Mouse (Mus musculus) thymus, adult 18-20 months (tissue): ENCODE results near the gene Mfsd12.

ENCODE experiments used
- DNase-seq, 2 experiments: peaks; one replicate each; pipeline ENCODE4 v3.0.0; 2022; ENCODE audit warnings: mixed read lengths in 2 of 2

Mfsd12 gene

DNA sequence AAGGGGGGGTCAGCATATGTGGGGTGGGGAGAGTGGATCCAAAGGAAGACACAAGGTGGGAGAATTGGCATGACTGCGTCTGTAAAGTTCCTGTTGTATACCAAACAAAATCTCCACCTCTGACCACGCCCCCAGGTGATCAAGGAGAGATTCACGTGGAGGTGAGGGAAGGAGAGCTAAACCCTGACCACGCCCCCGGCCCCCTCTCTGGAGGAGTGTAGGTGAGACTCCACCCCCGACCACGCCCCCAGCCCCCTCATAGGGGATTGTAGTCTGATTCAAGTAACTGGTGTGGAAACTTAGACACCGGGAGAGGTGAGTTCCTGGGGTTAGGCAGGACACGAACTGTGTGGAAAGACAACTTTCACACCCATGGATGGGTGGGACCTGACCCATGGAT lies 46.8 kb downstream of the Mfsd12 start:
- no peak for DNase-seq

DNA sequence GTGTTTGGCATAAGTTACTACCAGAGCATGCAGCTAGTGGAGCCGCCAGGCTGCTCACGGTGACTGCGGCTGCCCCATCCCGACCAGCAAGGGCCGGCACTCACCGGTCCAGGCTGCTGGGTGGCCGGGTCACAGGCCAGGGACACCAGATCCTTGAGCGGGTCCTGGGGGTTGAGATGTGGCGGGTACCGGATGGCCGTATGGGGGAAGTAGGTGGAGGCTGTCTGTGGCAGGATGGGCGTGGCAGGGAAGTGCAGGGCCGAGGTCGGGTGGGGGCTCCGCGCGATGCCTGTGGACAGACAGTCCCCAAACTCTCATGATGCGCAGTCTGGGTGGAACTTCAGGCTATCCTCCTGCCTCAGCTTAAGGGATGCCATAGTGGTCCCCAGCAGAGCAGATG lies 47.4 kb downstream of the Mfsd12 start:
- no peak for DNase-seq

DNA sequence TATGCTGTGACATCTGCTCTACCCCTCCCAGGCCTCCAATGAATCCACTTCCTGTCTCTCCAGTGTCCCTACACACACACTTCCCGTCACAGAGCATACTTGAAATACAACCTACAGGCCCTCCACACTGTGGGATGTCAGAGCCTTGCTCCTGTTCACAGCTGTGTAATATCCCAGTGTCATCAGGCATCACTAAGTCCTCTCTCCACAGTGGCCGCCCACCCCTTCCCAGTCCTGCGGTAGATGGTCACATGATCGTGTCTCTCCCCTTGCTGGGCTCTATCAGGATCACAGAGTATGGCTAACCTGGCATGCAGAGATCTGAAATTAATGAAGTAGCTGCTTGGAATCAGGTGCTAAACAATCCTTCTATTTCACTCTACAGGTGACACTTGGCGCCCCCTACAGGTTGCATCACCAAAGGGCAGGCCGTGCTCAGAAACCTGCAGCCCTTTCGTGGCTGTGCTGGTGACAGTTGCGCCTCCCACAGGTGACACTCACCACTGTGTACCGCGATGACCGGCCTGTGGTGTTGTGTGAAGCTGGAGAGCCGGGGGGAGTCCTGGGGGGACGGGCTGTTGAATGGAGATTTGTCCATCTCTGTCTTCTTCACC lies 48.4 kb downstream of the Mfsd12 start:
- no peak for DNase-seq

DNA sequence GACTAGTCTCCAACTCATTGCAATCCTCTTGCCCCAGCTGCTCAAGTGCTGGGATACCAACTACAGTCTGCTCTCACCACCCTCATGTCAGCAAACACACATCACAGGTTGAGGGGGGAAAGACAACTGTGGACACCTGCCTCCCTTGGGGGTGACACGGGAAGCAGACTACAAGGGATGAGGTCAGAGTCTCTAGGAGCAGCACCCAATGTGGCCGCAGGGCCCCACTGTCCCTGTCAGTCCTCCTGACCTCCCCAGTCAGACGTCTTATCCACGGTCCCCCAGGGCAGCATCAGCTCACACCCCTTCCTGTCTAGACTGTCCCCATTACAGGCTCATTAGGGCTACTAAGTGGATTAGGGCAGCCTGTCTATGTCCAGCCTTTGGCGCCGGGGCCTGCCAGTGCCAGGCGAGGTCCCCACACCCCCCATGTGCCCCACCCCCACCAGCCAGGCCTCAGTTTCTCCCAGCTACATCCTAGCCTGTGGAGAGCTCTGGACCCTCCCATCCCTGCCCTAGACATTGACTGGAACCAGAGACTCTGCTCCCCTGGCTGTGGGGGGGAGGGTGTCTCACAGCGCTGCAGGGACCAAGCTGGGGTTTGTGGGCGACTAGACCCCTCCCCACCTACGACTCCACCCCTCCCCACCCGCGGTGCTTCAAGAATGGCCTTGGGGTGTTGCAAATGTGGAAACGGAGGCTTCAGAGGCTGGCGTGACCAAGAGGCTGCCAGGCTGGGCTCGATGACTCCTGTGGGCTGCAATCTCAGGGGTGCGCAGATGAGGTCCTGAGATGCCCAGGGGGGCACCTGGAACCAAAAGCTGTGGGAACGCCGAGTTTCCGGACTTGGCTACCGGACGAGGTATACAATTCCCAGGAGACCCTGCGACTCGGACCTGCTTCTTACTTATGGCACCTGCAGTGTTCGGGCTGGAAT lies 49.5 kb downstream of the Mfsd12 start:
- no peak for DNase-seq

DNA sequence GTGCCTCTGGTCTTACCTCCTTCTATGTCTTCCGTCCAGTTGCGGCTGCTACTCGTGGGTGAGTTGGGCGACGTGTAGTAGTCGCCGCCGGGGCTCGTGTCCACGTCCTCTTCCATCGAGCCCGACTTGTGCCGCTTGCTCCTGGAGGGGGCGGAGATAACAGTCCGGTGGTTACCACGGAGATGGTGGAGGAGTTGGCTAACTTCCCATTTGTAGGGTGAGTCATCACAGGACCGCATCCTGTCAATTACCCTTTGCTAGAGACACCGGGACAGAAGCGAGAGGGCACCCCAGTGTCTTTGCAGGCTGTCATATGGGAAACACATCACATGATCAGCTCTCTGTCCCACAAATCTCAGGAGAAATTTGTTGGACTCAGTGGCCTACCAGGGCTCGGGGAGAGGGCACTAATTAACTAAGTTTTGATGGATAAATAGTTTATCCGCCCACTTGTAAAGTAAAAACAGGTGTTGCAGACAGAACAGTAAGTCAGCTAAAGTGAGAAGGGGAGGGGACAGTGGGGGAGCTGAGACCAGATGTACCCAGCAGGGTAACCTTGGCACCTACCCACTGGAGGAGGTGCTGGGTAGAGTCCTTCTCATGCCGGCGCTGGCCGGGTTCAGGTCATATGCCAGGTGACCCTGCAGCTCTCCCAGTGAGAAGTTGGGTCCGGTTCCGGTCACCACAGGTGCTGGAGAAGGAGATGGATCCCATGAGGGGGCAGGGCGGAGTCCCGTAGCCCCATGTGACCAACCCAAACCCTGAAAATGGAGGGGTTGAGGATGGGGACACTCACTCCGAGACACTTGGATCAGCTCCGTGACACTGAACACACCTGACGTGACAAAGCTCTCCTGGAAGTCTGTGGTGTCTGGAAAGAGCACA lies 50.5 kb downstream of the Mfsd12 start:
- no peak for DNase-seq

DNA sequence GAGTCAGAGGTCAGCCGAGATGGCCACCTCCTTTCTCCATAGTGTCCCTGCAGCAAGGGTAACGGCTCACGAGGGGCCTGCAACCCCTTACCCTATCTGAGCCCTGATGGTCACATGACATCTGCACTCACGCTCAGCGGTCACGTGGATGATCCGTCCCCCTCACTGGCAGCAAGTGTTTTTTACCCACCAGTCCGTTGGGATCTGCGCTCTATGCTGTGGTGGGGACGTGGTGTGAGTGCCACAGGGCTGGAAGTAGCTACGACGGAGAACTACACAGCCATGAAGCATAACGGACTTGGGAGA lies 51.1 kb downstream of the Mfsd12 start:
- no peak for DNase-seq

DNA sequence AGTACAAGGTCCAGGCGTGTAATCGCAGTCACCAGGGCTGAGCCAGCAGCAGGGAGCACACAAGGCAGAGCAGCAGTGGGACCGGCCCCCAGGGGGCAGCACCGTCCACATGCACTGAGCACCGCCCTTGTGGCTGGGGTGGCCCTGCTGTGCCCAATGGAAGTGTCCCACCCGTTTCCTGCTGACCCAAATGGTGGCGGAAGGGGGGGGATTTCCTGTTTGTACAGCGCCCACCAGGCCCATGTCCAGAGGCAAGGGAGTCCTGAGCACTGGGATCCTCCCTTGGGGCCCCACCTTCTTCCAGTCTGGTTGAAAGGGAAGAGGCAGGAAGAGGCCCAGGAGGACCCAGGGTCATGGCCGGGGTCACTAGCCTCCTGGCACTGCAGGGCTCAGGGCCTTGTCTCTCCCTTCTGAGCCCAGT lies 51.6 kb downstream of the Mfsd12 start:
- no peak for DNase-seq

DNA sequence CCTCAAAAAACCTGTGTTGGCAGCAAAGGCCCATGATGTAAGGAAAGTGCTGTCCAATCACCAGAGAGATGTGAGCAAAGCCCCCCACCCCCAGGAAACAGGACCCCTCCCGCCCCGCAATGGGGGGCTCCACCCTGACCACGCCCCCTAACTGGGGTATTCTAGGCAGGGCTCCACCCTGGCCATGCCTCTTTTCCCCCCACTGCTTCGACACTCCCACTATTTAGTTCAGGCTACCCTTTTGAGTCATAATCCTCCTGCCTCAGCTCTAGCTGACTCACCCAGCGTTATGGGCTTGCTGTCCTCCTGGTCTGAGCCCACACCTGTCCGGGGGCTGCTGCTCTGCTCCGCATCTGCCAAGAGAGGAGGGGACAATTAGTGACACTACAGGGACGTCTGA lies 52.0 kb downstream of the Mfsd12 start:
- no peak for DNase-seq

DNA sequence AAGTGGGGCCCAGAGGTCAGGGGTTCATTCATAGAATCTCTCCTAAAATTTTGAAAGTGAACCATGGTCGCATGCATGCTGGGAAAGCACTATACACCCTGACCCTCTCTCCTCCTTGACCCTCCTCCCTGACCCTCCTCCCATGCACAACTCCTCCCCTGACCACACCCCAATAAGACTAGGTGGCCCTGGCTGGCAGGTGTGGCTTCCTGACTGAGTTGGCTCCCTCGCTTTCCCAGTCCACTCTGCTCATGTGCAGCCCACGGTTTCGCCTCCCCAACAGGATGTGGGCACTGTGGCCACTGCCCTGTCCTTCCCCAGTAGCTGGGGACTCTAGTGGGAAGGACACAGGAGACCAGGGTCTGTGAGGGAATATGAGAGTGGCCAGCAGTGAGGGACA lies 53.1 kb downstream of the Mfsd12 start:
- DNase-seq, result no peak

DNA sequence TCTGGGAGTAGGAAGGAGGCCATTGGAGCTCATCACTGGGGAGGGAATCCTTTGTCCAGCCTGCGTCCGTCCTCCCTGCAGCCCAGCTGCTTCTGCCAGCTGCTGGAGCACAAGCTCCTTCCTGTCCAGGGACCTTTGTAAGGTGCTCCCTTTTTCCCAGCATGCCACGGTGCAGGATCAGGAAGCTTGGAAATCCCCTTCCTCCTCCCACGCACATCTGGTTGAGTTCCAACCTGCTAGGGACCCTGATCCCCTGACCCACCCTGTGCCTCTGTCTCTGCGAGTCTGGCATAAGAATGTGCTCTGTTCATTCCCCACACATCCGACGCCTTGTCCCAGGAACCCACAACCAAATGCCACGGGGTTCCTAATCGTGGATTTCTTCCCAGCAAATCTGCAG lies 53.7 kb downstream of the Mfsd12 start:
- DNase-seq, result no peak

DNA sequence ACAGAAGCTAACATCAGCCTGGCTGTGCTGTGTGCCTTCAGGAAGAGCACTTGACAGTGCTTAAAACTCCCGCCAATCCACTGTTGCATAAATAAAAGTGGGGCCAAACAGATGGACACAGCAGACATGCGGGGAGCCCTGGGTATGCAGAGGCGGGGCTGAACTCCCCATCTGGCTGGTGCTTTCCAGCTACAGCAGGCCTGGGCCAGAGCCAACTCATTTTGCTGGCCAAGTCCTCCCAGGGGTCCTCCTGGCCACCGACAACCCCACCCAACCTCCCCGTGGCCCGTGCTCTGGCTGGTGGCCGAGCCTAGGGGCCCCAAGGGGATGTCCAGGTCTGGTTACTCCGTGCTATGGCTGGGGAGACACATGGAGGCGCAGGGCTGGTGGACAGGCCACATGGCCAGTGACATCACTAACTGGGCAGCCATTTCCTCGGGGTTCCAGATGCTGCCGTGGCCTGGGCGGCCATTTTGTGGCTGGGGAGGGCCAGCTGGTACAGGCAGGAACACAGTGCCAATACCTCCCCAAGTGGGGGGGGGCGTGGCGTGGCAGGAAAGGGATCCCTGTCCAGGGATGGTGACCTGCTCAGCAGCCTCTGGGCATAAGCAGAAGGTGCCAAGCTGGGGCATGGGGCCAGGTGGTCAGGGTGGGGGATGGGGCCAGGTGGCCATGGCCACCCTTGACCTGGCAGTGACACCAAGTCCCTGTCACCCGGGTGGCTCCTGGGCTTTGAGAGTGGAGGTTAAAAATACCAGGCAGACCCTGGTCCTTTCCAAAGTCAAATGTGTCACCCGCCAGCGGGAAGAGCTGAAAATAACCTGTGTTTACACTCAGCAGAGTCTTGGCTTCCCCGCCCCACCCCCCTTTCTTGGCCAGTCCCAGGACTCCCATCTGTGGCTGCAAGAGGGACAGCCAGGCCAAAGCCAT lies 54.4 kb downstream of the Mfsd12 start:
- DNase-seq, result no peak

DNA sequence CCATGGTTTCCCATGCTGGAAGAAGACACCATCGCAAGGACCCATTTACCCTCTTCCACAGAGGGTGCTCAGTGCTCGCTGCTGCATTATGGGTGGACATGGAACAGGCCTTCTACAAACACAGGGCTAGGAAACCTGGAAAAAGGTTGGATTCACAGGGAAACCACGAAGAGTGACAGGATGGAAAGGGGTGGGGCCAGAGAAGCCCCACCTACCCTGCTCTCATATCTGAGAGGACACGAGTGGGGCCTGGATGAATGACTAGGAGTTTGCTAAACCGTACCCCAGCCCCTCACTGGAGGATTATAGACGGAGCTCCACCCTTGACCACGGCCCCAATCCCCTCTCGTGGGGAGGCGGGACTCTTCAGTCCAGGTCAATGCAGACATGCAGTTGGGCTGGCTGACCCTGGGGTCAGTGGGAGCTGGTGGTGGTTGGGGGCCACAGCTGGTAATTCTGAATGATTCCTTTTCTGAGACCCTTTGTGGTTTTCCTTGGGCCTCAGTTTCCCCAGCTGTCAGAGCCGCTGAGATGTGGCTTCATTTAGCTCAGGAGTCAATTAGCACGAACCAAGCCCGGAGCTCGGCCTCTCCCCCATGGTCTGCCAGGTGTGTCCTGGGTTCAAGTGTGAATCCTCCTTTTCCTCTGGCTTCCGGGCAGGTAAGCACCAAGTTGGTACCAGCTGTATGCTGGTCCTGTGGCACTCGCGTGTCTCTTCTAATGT lies 55.5 kb downstream of the Mfsd12 start:
- no peak for DNase-seq

DNA sequence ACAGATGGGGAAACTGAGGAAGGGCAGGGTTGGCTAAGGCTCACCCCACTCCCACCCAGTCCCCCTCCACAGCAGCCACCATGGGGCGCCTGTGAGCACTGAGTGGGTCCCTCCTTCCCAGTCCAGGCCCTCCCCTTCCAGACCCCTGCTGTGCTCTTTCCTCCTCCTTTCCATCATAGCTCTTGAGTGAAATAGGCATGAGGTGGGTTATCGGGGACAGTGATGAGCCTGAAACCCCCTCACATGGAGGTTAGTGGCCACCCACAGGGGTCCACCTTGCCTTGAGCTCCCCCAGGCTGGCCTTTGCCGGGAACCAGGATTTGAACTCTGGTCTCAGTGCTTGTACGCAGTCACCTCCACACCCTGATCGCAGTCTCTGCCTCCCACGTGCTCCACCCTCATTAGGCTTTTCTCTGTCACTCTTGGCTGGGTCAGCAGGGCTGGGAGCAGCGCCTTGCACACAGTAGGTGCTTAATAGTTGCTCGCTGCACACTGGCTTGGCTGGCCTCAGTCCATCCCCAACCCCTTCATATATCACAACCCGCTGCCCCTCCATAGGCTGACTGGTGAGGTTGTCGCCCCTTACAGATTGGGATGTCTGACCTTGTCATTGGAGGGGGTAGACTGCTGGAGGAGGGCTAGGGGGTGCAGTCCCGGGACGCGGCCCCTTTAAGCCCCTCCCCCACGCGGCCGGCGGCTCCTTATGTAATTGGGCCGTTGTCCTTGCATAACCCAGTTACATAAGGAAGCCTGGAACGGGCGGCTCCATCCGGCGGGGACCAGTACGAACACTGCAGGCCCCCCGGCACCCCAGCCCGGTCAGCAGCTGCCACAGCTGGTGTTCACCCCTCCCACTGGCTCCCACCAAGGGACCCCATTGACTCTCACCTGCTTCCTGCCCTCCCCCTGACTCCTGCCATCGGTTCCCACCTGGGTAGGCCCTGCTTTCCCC lies 56.3 kb downstream of the Mfsd12 start:
- DNase-seq, result no peak

DNA sequence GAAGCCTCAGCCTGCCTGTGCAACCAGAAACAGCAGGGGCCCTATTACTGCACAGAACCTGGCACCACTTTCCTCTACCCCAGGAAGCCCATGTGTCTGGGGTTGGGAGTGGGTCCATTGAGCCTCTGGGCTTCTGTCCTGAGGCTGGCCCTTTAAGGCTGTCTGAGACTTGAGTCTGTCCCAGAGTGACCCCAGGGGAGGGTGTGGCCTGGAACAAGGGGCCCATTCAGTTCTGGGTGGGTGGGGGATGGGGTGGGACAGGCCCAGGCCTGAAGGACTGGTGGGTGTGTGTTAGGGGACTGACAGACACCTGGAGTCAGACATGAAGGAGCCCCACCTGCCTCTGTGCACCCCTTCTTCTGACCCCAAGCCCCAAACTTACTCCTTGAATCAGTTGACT lies 57.4 kb downstream of the Mfsd12 start:
- no peak for DNase-seq

DNA sequence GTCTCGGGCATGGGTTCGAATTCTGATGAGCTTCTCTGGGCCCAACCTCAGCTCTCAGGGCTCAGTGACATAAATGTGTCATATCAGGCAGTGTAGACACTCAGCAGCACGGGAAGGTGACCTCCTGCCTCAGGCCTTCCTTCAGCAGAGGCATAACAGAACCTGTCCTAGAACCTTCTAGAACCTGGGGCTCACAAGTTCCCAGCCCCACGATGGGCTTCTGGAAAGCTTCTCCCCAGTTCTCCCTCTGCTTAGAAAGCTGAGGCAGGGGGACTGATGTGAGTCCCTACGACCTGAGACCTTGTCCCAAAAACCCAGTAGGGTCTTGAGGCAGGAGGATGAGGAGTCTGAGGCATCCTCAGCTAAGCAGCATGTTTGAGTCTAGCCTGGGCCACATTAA lies 57.9 kb downstream of the Mfsd12 start:
- DNase-seq, result no peak
